Mouse (Mus musculus): Measurements from ENCODE around the gene Hsd17b11. TPM values are rescaled to one million over a fixed set of nuclear protein-coding genes. Genes with fewer than 3 reads are reported as not detected.
A peak's percentile ranks its signal among the peaks of the same experiment; 100 is the strongest.

The Hsd17b11 gene
- 3.3 and 3.5 TPM in 2 replicates for polyA plus RNA-seq (2014; fragmentation: Nextera tagmentation; extraction: Ambion mirVana)

- WGBS = 2% methylated on average over 31 of the region's 31 CpGs
- 0 out of 2 replicates have a peak, but pooled peaks cover 4% of the 10 kb centered on the region for H3K4me1 ChIP-seq (replicated peaks; ENCODE audit: control insufficient read depth, insufficient read depth, low read length)
- ATAC-seq (ENCODE audit: low FRiP score) = peak; percentile 81; the same call in 1 of the 2 replicates
- no peaks in the 10 kb centered on the region for H3K36me3 ChIP-seq (replicated peaks; ENCODE audit: control insufficient read depth, insufficient read depth)
- H3K27me3 ChIP-seq (ENCODE audit: control insufficient read depth, insufficient read depth, low read length) = peaks cover 7% of the 10 kb centered on the region; the same call in 1 of the 2 replicates
- H3K4me2 ChIP-seq (replicated peaks) = peak within 1 kb of the TSS; percentile 76
- DNase-seq (ENCODE audit: low spot score) = peak; percentile 64
- peak within 1 kb of the TSS; percentile 44 for H3K4me3 ChIP-seq (replicated peaks; ENCODE audit: low read length)
- H3K9me3 ChIP-seq (ENCODE audit: control insufficient read depth, low read length) = no peaks in the 10 kb centered on the region
- peak within 1 kb of the TSS; percentile 23; the same call in 1 of the 2 replicates for H3K27ac ChIP-seq
- peak within 1 kb of the TSS; percentile 62 for H3K9ac ChIP-seq
These were observed at the start of gene Hsd17b11 for GRCm38 (mm10) chr5:104021597-104022378. Gene Hsd17b11 (minus strand): TSS chr5:104021919.

DNA sequence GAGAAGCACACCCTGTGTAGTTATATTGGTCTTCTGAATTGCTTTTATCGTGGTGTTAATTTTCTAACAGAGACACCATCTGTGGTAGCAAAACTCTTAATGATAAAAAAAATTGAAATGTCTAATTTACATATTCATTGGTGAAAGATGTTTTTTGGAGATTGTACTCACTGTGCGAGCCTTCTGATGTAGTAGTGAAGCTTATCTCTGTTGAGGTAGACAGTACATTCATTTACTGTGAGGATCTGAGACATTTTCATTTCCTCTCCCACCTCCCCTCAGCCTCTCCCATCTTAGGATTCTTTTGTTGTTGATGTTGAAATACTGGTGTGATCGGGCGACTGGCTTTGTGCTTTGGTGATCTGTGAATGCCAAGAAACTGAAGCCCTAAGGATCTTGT, 49.3 kb upstream of the Hsd17b11 start:
- no peak overlapping the region; the same call in 1 of the 2 replicates for H3K27ac ChIP-seq
- H3K4me1 ChIP-seq (replicated peaks; ENCODE audit: control insufficient read depth, insufficient read depth, low read length) = peaks cover 6% of the 10 kb centered on the region; the same call in 1 of the 2 replicates
- H3K36me3 ChIP-seq (replicated peaks; ENCODE audit: control insufficient read depth, insufficient read depth) = no peaks in the 10 kb centered on the region
- H3K4me2 ChIP-seq (replicated peaks) = no peak overlapping the region
- ATAC-seq (ENCODE audit: low FRiP score) = no peak
- H3K9ac ChIP-seq = no peak overlapping the region
- DNase-seq (ENCODE audit: low spot score) = no peak
- WGBS = 54% methylated on average over 4 of the region's 4 CpGs
- H3K4me3 ChIP-seq (replicated peaks; ENCODE audit: low read length) = no peak overlapping the region
- no peaks in the 10 kb centered on the region for H3K9me3 ChIP-seq (ENCODE audit: control insufficient read depth, low read length)
- H3K27me3 ChIP-seq (ENCODE audit: control insufficient read depth, insufficient read depth, low read length) = no peaks in the 10 kb centered on the region

GRCm38 (mm10) chr5:104068751-104069150, 47.0 kb upstream of the Hsd17b11 start:
- Histone ChIP-seq H3K4me1 (replicated peaks; ENCODE audit: control insufficient read depth, insufficient read depth, low read length) (peaks cover 6% of the 10 kb centered on the region; the same call in 1 of the 2 replicates), H3K4me2 (replicated peaks) (no peak overlapping the region), H3K9ac (no peak overlapping the region), H3K27ac (no peak overlapping the region), H3K36me3 (replicated peaks; ENCODE audit: control insufficient read depth, insufficient read depth) (peaks cover 12% of the 10 kb centered on the region), H3K4me3 (replicated peaks; ENCODE audit: low read length) (no peak overlapping the region), H3K27me3 (ENCODE audit: control insufficient read depth, insufficient read depth, low read length) (no peaks in the 10 kb centered on the region), H3K9me3 (ENCODE audit: control insufficient read depth, low read length) (no peaks in the 10 kb centered on the region)
- no peak for ATAC-seq (ENCODE audit: low FRiP score)
- DNase-seq (ENCODE audit: low spot score) = no peak
- 83% methylated on average over 7 of the region's 7 CpGs for WGBS

GRCm38 (mm10) chr5:104062773-104063551, 41.2 kb upstream of the Hsd17b11 start:
- no peaks in the 10 kb centered on the region for H3K27me3 ChIP-seq (ENCODE audit: control insufficient read depth, insufficient read depth, low read length)
- no peak overlapping the region for H3K4me2 ChIP-seq (replicated peaks)
- H3K36me3 ChIP-seq (replicated peaks; ENCODE audit: control insufficient read depth, insufficient read depth) = peaks cover 56% of the 10 kb centered on the region
- no peak overlapping the region for H3K9ac ChIP-seq
- no peak overlapping the region for H3K27ac ChIP-seq
- WGBS = 90% methylated on average over 11 of the region's 11 CpGs
- no peaks in the 10 kb centered on the region for H3K4me1 ChIP-seq (replicated peaks; ENCODE audit: control insufficient read depth, insufficient read depth, low read length)
- ATAC-seq (ENCODE audit: low FRiP score) (no peak), DNase-seq (ENCODE audit: low spot score) (no peak)
- H3K9me3 ChIP-seq (ENCODE audit: control insufficient read depth, low read length) = no peaks in the 10 kb centered on the region
- H3K4me3 ChIP-seq (replicated peaks; ENCODE audit: low read length) = no peak overlapping the region

DNA sequence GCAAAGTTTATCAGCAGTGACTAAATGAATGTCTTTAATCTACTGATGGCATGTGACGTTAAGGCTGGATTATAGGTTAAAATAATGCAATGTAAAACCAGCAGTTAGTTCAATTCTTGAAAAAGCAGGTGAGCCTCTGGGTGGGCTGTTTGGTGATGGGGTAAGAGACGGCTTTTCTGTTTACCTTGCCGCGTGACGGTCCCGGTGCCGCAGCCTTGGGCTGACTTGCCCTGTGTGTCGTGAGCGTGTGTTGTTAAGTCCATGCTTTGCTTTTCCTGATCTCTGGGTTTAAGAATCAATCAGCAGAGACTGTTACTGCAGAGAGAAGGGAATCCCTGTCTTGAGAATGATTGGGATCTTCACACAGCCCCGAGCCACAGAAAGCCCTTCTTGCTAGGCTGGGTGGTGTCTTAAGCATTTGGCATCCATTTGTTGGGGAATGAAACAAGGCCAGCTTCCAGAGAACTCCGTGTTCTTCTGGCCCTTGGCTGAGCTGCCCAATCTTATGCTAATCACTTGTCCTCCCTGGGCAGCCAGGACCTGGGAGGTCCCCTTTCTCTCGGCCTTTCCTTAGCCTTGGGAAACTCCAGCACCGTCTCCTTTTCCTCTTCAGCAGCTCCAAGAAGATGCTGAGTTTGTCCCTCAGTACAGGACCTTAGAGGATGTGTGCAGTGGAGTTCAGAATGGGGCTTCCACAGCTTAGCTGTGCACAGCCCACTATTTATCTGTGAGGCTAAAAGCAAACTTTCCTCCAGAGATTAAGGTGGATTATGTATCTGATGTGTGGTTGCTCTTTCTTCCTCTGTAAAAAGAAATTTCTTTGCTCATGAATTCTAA, 40.4 kb upstream of the Hsd17b11 start:
- no peak for ATAC-seq (ENCODE audit: low FRiP score)
- no peak for DNase-seq (ENCODE audit: low spot score)
- Histone ChIP-seq H3K36me3 (replicated peaks; ENCODE audit: control insufficient read depth, insufficient read depth) (peaks cover 57% of the 10 kb centered on the region), H3K27ac (no peak overlapping the region), H3K9ac (no peak overlapping the region), H3K4me1 (replicated peaks; ENCODE audit: control insufficient read depth, insufficient read depth, low read length) (no peaks in the 10 kb centered on the region), H3K27me3 (ENCODE audit: control insufficient read depth, insufficient read depth, low read length) (no peaks in the 10 kb centered on the region), H3K4me3 (replicated peaks; ENCODE audit: low read length) (no peak overlapping the region), H3K4me2 (replicated peaks) (no peak overlapping the region), H3K9me3 (ENCODE audit: control insufficient read depth, low read length) (no peaks in the 10 kb centered on the region)
- WGBS = 80% methylated on average over 13 of the region's 13 CpGs

DNA sequence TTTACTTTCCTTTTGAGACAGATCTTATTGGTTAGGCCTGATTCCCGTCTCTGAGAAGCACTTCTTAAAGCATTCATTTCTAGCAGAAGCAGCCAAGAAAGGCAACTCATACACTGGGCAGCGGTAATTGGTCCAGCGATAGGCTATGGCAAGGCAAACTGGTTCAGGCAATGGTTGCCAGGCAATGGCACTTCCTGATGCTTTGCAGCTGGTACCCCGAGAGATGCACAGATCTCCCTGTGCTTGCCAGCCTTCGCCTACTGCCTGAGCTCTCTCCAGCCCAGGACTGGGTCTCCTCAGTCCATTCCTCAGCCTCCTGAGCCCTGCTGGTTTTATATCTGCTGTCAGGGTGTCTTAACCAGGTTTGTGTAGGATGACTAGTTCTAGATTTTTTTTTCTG, 38.7 kb upstream of the Hsd17b11 start:
- Histone ChIP-seq H3K4me3 (replicated peaks; ENCODE audit: low read length) (no peak overlapping the region), H3K4me1 (replicated peaks; ENCODE audit: control insufficient read depth, insufficient read depth, low read length) (no peaks in the 10 kb centered on the region), H3K27me3 (ENCODE audit: control insufficient read depth, insufficient read depth, low read length) (no peaks in the 10 kb centered on the region), H3K27ac (no peak overlapping the region), H3K9ac (no peak overlapping the region), H3K4me2 (replicated peaks) (no peak overlapping the region), H3K36me3 (replicated peaks; ENCODE audit: control insufficient read depth, insufficient read depth) (peaks cover 57% of the 10 kb centered on the region), H3K9me3 (ENCODE audit: control insufficient read depth, low read length) (no peaks in the 10 kb centered on the region)
- ATAC-seq (ENCODE audit: low FRiP score) (no peak), DNase-seq (ENCODE audit: low spot score) (no peak)
- WGBS = 85% methylated on average over 5 of the region's 5 CpGs

GRCm38 (mm10) chr5:104059628-104060027, 37.9 kb upstream of the Hsd17b11 start:
- H3K36me3 ChIP-seq (replicated peaks; ENCODE audit: control insufficient read depth, insufficient read depth) = peaks cover 50% of the 10 kb centered on the region
- H3K27ac ChIP-seq = no peak overlapping the region
- no peak for ATAC-seq (ENCODE audit: low FRiP score)
- no peak overlapping the region for H3K4me3 ChIP-seq (replicated peaks; ENCODE audit: low read length)
- no peaks in the 10 kb centered on the region for H3K27me3 ChIP-seq (ENCODE audit: control insufficient read depth, insufficient read depth, low read length)
- WGBS = 80% methylated on average over 9 of the region's 9 CpGs
- no peak overlapping the region for H3K4me2 ChIP-seq (replicated peaks)
- H3K9ac ChIP-seq = no peak overlapping the region
- no peaks in the 10 kb centered on the region for H3K9me3 ChIP-seq (ENCODE audit: control insufficient read depth, low read length)
- DNase-seq (ENCODE audit: low spot score) = no peak
- H3K4me1 ChIP-seq (replicated peaks; ENCODE audit: control insufficient read depth, insufficient read depth, low read length) = no peaks in the 10 kb centered on the region

- H3K9ac ChIP-seq = no peak overlapping the region
- no peak for DNase-seq (ENCODE audit: low spot score)
- WGBS = 65% methylated on average over 15 of the region's 15 CpGs
- H3K36me3 ChIP-seq (replicated peaks; ENCODE audit: control insufficient read depth, insufficient read depth) = peaks cover 50% of the 10 kb centered on the region
- no peak overlapping the region for H3K27ac ChIP-seq
- ATAC-seq (ENCODE audit: low FRiP score) = no peak
- H3K27me3 ChIP-seq (ENCODE audit: control insufficient read depth, insufficient read depth, low read length) = no peaks in the 10 kb centered on the region
- no peaks in the 10 kb centered on the region for H3K4me1 ChIP-seq (replicated peaks; ENCODE audit: control insufficient read depth, insufficient read depth, low read length)
- no peak overlapping the region for H3K4me2 ChIP-seq (replicated peaks)
- no peaks in the 10 kb centered on the region for H3K9me3 ChIP-seq (ENCODE audit: control insufficient read depth, low read length)
- no peak overlapping the region for H3K4me3 ChIP-seq (replicated peaks; ENCODE audit: low read length)
These were observed 36.3 kb upstream of the Hsd17b11 start for GRCm38 (mm10) chr5:104058021-104058420.

Data from hindbrain, embryonic 14.5 days (tissue).